Mouse (Mus musculus): ENCODE measurements around the gene Tmc7. TPM values are rescaled to one million over a fixed set of nuclear protein-coding genes. Genes with fewer than 3 reads are reported as not detected.

The Tmc7 gene
- polyA plus RNA-seq, 1 experiment from 2014 or later = 10.5 TPM

GRCm38 (mm10) chr7:118503844-118504243 is 80.7 kb downstream of the Tmc7 start:
- DNase-seq (ENCODE audit: low spot score) (no peak), ATAC-seq (ENCODE audit: insufficient read depth, low FRiP score, low TSS enrichment) (no peak)
- Histone ChIP-seq H3K27ac (ENCODE audit: low read depth, low read length) (no peak overlapping the region), H3K4me2 (ENCODE audit: low read depth) (no peak overlapping the region), H3K27me3 (ENCODE audit: control insufficient read depth, insufficient read depth, low read length) (no peaks in the 10 kb centered on the region), H3K4me3 (ENCODE audit: low read depth, low read length) (no peak overlapping the region), H3K9me3 (ENCODE audit: control insufficient read depth, low read length) (no peaks in the 10 kb centered on the region), H3K9ac (ENCODE audit: low read length) (no peak overlapping the region), H3K4me1 (ENCODE audit: control insufficient read depth, insufficient read depth, low read length) (no peaks in the 10 kb centered on the region), H3K36me3 (ENCODE audit: control insufficient read depth, insufficient read depth, low read length) (no peaks in the 10 kb centered on the region)
- WGBS = 53% methylated on average over 4 of the region's 4 CpGs

GRCm38 (mm10) chr7:118502333-118502732 is 82.2 kb downstream of the Tmc7 start:
- peaks cover 3% of the 10 kb centered on the region; the same call in 1 of the 2 replicates for H3K9me3 ChIP-seq (ENCODE audit: control insufficient read depth, low read length)
- 75% methylated on average over 8 of the region's 8 CpGs for WGBS

GRCm38 (mm10) chr7:118499784-118500435 is 84.6 kb downstream of the Tmc7 start:
- Histone ChIP-seq H3K4me2 (ENCODE audit: low read depth) (no peak overlapping the region), H3K9me3 (ENCODE audit: control insufficient read depth, low read length) (peaks cover 4% of the 10 kb centered on the region; the same call in 1 of the 2 replicates), H3K27ac (ENCODE audit: low read depth, low read length) (no peak overlapping the region), H3K9ac (ENCODE audit: low read length) (no peak overlapping the region), H3K36me3 (ENCODE audit: control insufficient read depth, insufficient read depth, low read length) (no peaks in the 10 kb centered on the region), H3K4me3 (ENCODE audit: low read depth, low read length) (no peak overlapping the region), H3K27me3 (ENCODE audit: control insufficient read depth, insufficient read depth, low read length) (no peaks in the 10 kb centered on the region), H3K4me1 (ENCODE audit: control insufficient read depth, insufficient read depth, low read length) (no peaks in the 10 kb centered on the region)
- DNase-seq (ENCODE audit: low spot score) (no peak), ATAC-seq (ENCODE audit: insufficient read depth, low FRiP score, low TSS enrichment) (no peak)
- WGBS = 82% methylated on average over 7 of the region's 7 CpGs

More at GRCm38 (mm10) chr7:118502333-118502732, 82.2 kb downstream of the Tmc7 start:
- Histone ChIP-seq H3K4me3 (ENCODE audit: low read depth, low read length) (no peak overlapping the region), H3K9ac (ENCODE audit: low read length) (no peak overlapping the region), H3K27ac (ENCODE audit: low read depth, low read length) (no peak overlapping the region), H3K4me1 (ENCODE audit: control insufficient read depth, insufficient read depth, low read length) (no peaks in the 10 kb centered on the region), H3K27me3 (ENCODE audit: control insufficient read depth, insufficient read depth, low read length) (no peaks in the 10 kb centered on the region), H3K36me3 (ENCODE audit: control insufficient read depth, insufficient read depth, low read length) (no peaks in the 10 kb centered on the region), H3K4me2 (ENCODE audit: low read depth) (no peak overlapping the region)
- no peak for ATAC-seq (ENCODE audit: insufficient read depth, low FRiP score, low TSS enrichment)
- no peak for DNase-seq (ENCODE audit: low spot score)

- no peak overlapping the region for H3K4me2 ChIP-seq (ENCODE audit: low read depth)
- no peaks in the 10 kb centered on the region for H3K4me1 ChIP-seq (ENCODE audit: control insufficient read depth, insufficient read depth, low read length)
- H3K9me3 ChIP-seq (ENCODE audit: control insufficient read depth, low read length) = peaks cover 4% of the 10 kb centered on the region; the same call in 1 of the 2 replicates
- no peak overlapping the region for H3K27ac ChIP-seq (ENCODE audit: low read depth, low read length)
- DNase-seq (ENCODE audit: low spot score) (no peak), ATAC-seq (ENCODE audit: insufficient read depth, low FRiP score, low TSS enrichment) (no peak)
- H3K36me3 ChIP-seq (ENCODE audit: control insufficient read depth, insufficient read depth, low read length) = no peaks in the 10 kb centered on the region
- H3K4me3 ChIP-seq (ENCODE audit: low read depth, low read length) = no peak overlapping the region
- 85% methylated on average over 12 of the region's 12 CpGs for WGBS
- no peak overlapping the region for H3K9ac ChIP-seq (ENCODE audit: low read length)
- H3K27me3 ChIP-seq (ENCODE audit: control insufficient read depth, insufficient read depth, low read length) = no peaks in the 10 kb centered on the region
Measured at GRCm38 (mm10) chr7:118498984-118499783, 85.4 kb downstream of the Tmc7 start.

GRCm38 (mm10) chr7:118494892-118495579 is 89.5 kb downstream of the Tmc7 start:
- no peak overlapping the region for H3K9ac ChIP-seq (ENCODE audit: low read length)
- no peak overlapping the region for H3K27ac ChIP-seq (ENCODE audit: low read depth, low read length)
- no peak for ATAC-seq (ENCODE audit: insufficient read depth, low FRiP score, low TSS enrichment)
- peaks cover 4% of the 10 kb centered on the region; the same call in 1 of the 2 replicates for H3K9me3 ChIP-seq (ENCODE audit: control insufficient read depth, low read length)
- H3K4me1 ChIP-seq (ENCODE audit: control insufficient read depth, insufficient read depth, low read length) = peaks cover 3% of the 10 kb centered on the region; the same call in 1 of the 2 replicates
- peaks cover 16% of the 10 kb centered on the region for H3K27me3 ChIP-seq (ENCODE audit: control insufficient read depth, insufficient read depth, low read length)
- 81% methylated on average over 4 of the region's 4 CpGs for WGBS
- H3K4me3 ChIP-seq (ENCODE audit: low read depth, low read length) = no peak overlapping the region
- DNase-seq (ENCODE audit: low spot score) = no peak
- no peak overlapping the region for H3K4me2 ChIP-seq (ENCODE audit: low read depth)
- no peaks in the 10 kb centered on the region; the same call in 1 of the 2 replicates for H3K36me3 ChIP-seq (ENCODE audit: control insufficient read depth, insufficient read depth, low read length)

GRCm38 (mm10) chr7:118493892-118494291 is 90.6 kb downstream of the Tmc7 start:
- H3K4me3 ChIP-seq (ENCODE audit: low read depth, low read length) = no peak overlapping the region
- H3K36me3 ChIP-seq (ENCODE audit: control insufficient read depth, insufficient read depth, low read length) = no peaks in the 10 kb centered on the region; the same call in 1 of the 2 replicates
- H3K9ac ChIP-seq (ENCODE audit: low read length) = no peak overlapping the region
- DNase-seq (ENCODE audit: low spot score) (no peak), ATAC-seq (ENCODE audit: insufficient read depth, low FRiP score, low TSS enrichment) (no peak)
- no peak overlapping the region for H3K27ac ChIP-seq (ENCODE audit: low read depth, low read length)
- no peak overlapping the region for H3K4me2 ChIP-seq (ENCODE audit: low read depth)
- H3K27me3 ChIP-seq (ENCODE audit: control insufficient read depth, insufficient read depth, low read length) = peaks cover 24% of the 10 kb centered on the region
- 90% methylated on average over 9 of the region's 9 CpGs for WGBS
- H3K4me1 ChIP-seq (ENCODE audit: control insufficient read depth, insufficient read depth, low read length) = peaks cover 3% of the 10 kb centered on the region; the same call in 1 of the 2 replicates
- peaks cover 4% of the 10 kb centered on the region; the same call in 1 of the 2 replicates for H3K9me3 ChIP-seq (ENCODE audit: control insufficient read depth, low read length)

GRCm38 (mm10) chr7:118491431-118492147 is 92.9 kb downstream of the Tmc7 start, which contains the start of gene Itpripl2:
TSS of gene Itpripl2 (minus strand) at chr7:118491975.
- Histone ChIP-seq H3K9me3 (ENCODE audit: control insufficient read depth, low read length) (no peaks in the 10 kb centered on the region), H3K4me3 (ENCODE audit: low read depth, low read length) (peak within 1 kb of the TSS; percentile 58), H3K27me3 (ENCODE audit: control insufficient read depth, insufficient read depth, low read length) (peaks cover 28% of the 10 kb centered on the region), H3K27ac (ENCODE audit: low read depth, low read length) (peak within 1 kb of the TSS; percentile 29; the same call in 1 of the 2 replicates), H3K36me3 (ENCODE audit: control insufficient read depth, insufficient read depth, low read length) (no peaks in the 10 kb centered on the region; the same call in 1 of the 2 replicates), H3K9ac (ENCODE audit: low read length) (peak within 1 kb of the TSS; percentile 82), H3K4me1 (ENCODE audit: control insufficient read depth, insufficient read depth, low read length) (peaks cover 3% of the 10 kb centered on the region; the same call in 1 of the 2 replicates), H3K4me2 (ENCODE audit: low read depth) (peak within 1 kb of the TSS; percentile 74)
- ATAC-seq (ENCODE audit: insufficient read depth, low FRiP score, low TSS enrichment) = peak; percentile 82
- peak; percentile 77 for DNase-seq (ENCODE audit: low spot score)
- WGBS = 0% methylated on average over 54 of the region's 55 CpGs
